Mouse (Mus musculus): ENCODE measurements around the gene Ube2g1.
"Not testable (repeated sequence)": the region's sequence is repeated elsewhere in the genome, so short reads cannot be mapped to it uniquely, and the experiment has no call there.

Gene Ube2g1

GRCm38 (mm10) chr11:72689551-72690510 is 82.7 kb downstream of the Ube2g1 start, which contains the start of gene Ankfy1:
Gene Ankfy1 (plus strand): TSS chr11:72690006.
- in situ Hi-C loops (cut with MboI, MseI) = loop anchor here (5.0 kb wide), 1 partner anchor 83 kb away; the partner anchor contains the start of gene Ube2g1

GRCm38 (mm10) chr11:72692353-72692752 is 85.3 kb downstream of the Ube2g1 start:
- in situ Hi-C loops (cut with MboI, MseI) = loop anchor here (5.0 kb wide), 1 partner anchor 85 kb away; the partner anchor contains the start of gene Ube2g1

GRCm38 (mm10) chr11:72695025-72695424 is 87.9 kb downstream of the Ube2g1 start:
- in situ Hi-C loops (cut with MboI, MseI) = no loop called here

- in situ Hi-C loops (cut with MboI, MseI) = no loop called here
Measured at GRCm38 (mm10) chr11:72696368-72696971, 89.4 kb downstream of the Ube2g1 start.

- in situ Hi-C loops (cut with MboI, MseI) = no loop called here
Measured at GRCm38 (mm10) chr11:72697323-72697722, 90.2 kb downstream of the Ube2g1 start.

- in situ Hi-C loops (cut with MboI, MseI) = not testable (repeated sequence)
Measured at GRCm38 (mm10) chr11:72705111-72705510, 98.0 kb downstream of the Ube2g1 start.

- in situ Hi-C loops (cut with MboI, MseI) = no loop called here
Measured at GRCm38 (mm10) chr11:72712721-72713120, 105.6 kb downstream of the Ube2g1 start.

- in situ Hi-C loops (cut with MboI, MseI) = no loop called here
Measured at GRCm38 (mm10) chr11:72718161-72718560, 111.1 kb downstream of the Ube2g1 start.

- in situ Hi-C loops (cut with MboI, MseI) = no loop called here
Measured at GRCm38 (mm10) chr11:72723165-72723564, 116.1 kb downstream of the Ube2g1 start.

- in situ Hi-C loops (cut with MboI, MseI) = no loop called here
Measured at GRCm38 (mm10) chr11:72723871-72724270, 116.8 kb downstream of the Ube2g1 start.

GRCm38 (mm10) chr11:72726023-72726422 is 118.9 kb downstream of the Ube2g1 start:
- in situ Hi-C loops (cut with MboI, MseI) = no loop called here

- in situ Hi-C loops (cut with MboI, MseI) = no loop called here
Measured at GRCm38 (mm10) chr11:72733736-72734135, 126.7 kb downstream of the Ube2g1 start.

GRCm38 (mm10) chr11:72734840-72735518 is 127.9 kb downstream of the Ube2g1 start:
- in situ Hi-C loops (cut with MboI, MseI) = loop anchor here (5.0 kb wide), 1 partner anchor 158 kb away; no protein-coding TSS in a partner anchor

- in situ Hi-C loops (cut with MboI, MseI) = loop anchor here (5.0 kb wide), 1 partner anchor 158 kb away; no protein-coding TSS in a partner anchor
Measured at GRCm38 (mm10) chr11:72735519-72735860, 128.4 kb downstream of the Ube2g1 start.

All from T-helper 1 cell (primary cell).